Mouse (Mus musculus): ENCODE data around the gene Tmem240.

Tmem240 gene

DNA sequence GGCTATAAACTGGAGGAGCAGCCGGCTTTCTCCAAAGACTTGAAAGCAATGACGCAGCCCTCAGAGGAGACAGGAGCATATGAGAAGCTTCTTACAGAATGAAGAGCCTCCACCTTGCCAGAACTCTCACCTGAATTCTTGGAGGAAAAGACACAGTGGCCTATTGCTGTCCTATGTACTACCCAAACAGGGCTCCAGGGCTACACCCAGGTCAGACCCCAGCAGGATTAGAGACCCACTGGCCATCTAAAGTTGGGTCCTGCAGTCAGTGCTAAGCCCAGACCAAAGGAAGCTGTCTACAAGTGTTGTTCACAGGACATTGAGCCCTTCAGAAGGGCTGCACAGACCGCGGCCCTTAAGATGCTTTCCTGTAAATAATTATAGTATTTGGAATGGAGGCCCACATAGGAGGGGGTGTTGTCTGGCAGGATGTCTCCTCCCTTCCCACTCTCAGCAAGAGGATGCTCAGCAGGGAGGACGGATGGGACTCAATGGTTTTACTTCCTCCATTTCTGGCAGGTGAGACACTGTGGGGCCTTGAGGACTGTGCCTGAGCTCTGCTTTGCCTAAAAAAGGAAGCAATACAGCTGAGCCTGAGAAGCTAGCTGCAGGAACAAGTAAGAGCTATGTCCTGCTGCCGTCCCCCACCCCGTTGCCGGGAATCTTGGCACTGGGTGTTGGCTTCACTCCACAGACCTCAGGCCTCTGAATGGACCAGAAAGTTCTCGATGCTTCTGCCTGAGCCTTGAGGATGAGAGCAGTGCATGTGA lies 40.6 kb downstream of the Tmem240 start:
- TF ChIP-seq GATA4 (IDR thresholded peaks at IDR 0.05; ENCODE audit: insufficient replicate concordance, low read length), result no peak

- TF ChIP-seq GATA4 (IDR thresholded peaks at IDR 0.05; ENCODE audit: insufficient replicate concordance, low read length), result no peak
Observed at GRCm38 (mm10) chr4:155775855-155776254, 41.3 kb downstream of the Tmem240 start.

GRCm38 (mm10) chr4:155776704-155777335 lies 42.2 kb downstream of the Tmem240 start:
- TF ChIP-seq GATA4 (IDR thresholded peaks at IDR 0.05; ENCODE audit: insufficient replicate concordance, low read length), result no peak

- TF ChIP-seq GATA4 (IDR thresholded peaks at IDR 0.05; ENCODE audit: insufficient replicate concordance, low read length), result no peak
Observed at GRCm38 (mm10) chr4:155777816-155778215, 43.2 kb downstream of the Tmem240 start.

DNA sequence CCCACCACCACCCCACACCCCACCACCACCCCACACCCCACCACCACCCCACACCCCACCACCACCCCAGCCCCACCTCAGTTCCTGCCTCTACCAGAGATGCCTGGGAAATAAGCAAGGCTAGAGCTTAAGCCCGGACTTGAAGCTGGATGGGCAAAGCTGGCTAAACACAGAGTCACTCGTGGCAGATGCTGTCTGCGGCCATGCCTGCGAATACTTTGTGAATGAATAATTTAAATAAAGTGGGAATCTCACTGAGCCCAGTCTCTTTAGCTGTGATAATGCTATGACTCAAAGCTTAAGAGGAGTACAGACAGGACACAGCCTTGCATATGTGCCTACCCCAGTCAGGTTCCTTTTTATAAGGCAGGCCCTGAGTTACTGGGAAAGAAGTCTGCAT lies 44.9 kb downstream of the Tmem240 start:
- TF ChIP-seq GATA4 (IDR thresholded peaks at IDR 0.05; ENCODE audit: insufficient replicate concordance, low read length), result no peak

- TF ChIP-seq GATA4 (IDR thresholded peaks at IDR 0.05; ENCODE audit: insufficient replicate concordance, low read length), result no peak
Observed at GRCm38 (mm10) chr4:155780895-155781294, 46.3 kb downstream of the Tmem240 start.

DNA sequence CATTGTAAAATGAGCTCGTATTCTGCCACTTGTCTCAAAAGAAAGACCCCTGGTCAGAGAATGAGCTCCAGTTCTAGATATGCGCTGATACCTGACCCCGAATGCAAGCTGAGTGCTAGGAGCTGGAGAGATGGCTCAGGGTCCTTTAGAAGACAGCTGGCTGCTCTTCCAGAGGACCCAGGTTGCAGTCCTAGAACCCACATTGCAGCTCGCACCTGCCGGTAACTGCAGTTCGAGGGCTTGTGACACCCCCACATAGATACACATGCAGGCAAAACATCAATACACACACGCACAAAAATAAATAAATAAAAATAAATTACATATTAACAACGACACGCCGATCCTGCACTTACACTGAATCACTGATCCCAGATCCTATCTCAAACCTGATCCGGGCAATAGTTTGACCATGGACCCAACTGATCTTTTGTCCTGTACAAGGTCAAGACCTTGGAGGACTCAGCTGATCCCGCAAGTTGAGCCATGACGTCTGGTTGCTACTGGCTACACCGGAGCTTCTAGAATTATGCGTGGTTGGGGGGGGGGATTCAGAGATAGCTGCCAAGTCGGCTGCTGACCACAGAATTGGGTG lies 49.0 kb downstream of the Tmem240 start:
- no peak for TF ChIP-seq GATA4 (IDR thresholded peaks at IDR 0.05; ENCODE audit: insufficient replicate concordance, low read length)

DNA sequence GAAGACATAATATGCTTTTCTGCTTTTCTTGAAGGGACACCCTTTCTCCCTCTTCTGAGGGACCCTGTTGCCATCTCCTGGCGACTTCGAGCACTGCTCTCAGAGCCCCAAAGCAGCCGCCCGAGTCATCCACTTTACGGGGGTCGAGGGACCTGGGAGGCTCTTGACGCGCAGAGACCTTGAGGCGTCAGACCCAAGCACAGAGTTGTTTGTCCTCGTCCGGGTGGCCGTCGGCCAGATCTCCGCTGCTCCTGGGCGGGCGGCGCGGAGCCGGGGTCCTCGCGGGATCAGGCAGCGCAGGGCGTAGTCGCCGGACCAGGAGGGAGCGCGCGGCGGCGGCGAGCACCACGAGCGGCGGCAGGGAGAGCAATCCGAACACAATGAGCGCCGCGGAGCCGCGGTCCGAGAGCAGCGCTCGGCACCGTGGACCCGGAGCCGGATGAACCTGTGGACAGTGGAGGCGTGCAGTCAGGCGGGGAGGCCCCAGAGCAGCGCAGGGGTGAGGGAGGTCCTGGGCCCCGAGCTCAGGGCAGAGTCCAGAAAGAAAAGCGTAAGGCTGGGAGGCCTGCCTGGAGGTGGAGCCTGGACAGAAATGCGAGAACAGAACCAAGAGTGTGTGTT lies 49.6 kb downstream of the Tmem240 start:
- TF ChIP-seq GATA4 (IDR thresholded peaks at IDR 0.05; ENCODE audit: insufficient replicate concordance, low read length), result no peak

DNA sequence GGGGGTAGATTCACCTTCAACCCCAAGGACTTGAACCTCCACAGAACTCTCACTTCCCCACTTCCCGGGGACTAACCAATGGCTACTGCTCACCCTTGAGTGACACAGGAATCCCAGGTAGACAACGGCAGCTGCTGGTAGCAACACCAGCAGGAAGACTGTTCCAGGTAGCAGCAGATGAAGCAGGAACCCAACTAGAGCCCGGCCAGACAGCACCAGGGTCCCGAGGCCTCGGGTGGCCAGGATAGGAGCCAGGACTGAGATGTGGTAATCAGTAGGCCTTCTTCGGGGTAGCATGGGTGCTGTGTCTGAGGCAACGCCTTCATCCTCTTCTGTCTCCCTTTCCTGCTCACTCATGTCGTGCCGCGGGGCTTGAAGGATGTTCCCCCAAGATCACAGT lies 50.6 kb downstream of the Tmem240 start:
- no peak for TF ChIP-seq GATA4 (IDR thresholded peaks at IDR 0.05; ENCODE audit: insufficient replicate concordance, low read length)

DNA sequence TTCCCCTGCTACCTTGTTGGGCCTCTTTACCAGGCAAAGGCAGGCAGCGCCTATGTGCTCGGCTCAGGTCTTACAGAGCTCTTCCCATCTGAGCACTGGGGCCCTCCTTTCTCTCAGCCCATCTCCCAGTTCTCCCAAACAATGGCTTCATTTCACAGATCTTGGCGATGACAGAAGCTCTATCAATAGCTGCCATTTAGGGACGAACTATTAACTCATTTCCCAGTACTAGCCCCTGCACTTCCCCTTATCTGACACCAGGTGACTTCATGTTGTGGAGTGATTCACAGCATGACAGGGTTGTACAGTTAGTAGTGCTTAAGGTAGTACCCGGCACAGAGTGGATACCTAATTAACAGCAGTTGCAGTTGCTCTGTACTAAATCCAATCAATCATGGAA lies 51.2 kb downstream of the Tmem240 start, which contains the start of gene Tmem88b:
Gene Tmem88b (minus strand): TSS at position 56 of the 400 bp plus-strand sequence.
- no peak for TF ChIP-seq GATA4 (IDR thresholded peaks at IDR 0.05; ENCODE audit: insufficient replicate concordance, low read length)

- TF ChIP-seq GATA4 (IDR thresholded peaks at IDR 0.05; ENCODE audit: insufficient replicate concordance, low read length), result no peak
Observed at GRCm38 (mm10) chr4:155788300-155788699, 53.7 kb downstream of the Tmem240 start.

DNA sequence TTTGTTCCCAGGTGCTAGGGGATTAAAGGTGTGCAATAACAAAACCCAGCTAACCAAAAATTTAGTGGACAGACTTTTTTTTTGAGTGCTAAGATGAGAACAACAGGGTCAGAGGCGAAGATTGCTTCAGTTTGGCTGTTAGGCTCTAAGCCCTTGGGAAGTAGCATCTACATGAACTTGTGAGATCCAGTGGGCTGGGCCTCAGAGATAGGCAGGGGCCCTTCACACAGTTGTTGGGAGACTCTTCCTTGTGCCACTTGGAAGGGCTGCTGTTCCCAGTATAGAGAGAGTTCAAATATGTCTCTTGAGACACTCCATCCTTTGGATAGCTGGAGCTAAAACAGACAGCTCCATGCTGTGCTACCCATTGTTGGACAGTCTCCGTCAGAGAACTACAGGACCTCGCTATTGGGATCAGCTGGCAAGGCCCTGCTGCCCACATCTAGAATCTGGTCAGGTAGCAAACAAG lies 55.5 kb downstream of the Tmem240 start, which contains the start of gene Ankrd65:
Gene Ankrd65 (plus strand): TSS at position 419 of the 469 bp plus-strand sequence.
- no peak for TF ChIP-seq GATA4 (IDR thresholded peaks at IDR 0.05; ENCODE audit: insufficient replicate concordance, low read length)
